Mouse (Mus musculus): ENCODE results near the gene Atp6v0a1. TPM values are rescaled to one million over a fixed set of nuclear protein-coding genes. Genes with fewer than 3 reads are reported as not detected.

Gene Atp6v0a1
- polyA plus RNA-seq, 1 experiment from 2014 or later, result 65.6 TPM

DNA sequence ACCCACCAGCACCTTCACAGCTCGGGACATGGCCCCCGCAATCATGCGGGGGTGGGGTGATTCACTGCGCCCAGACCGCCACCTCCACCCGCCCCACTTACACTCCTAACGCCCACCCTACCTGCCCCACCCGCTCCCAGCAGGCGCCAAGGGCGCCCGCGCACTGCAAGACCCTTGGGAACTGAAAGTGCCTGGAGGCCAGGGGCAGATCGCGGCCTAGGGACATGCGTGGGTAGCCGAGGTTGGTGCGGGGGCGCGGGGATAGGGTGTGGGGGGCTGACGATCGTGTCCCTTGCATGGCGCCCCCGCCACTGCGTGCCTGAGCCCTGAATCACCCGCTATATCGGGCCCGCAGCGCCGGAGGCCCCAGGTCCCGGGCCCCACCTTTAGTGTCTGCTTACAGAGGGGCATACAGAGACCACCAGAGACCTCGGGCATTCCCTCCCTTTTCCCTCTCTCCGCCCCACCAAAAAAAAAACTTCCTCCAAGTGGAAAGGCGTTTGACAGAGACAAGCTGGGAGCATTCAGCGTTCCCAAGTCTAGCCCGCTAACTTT lies 40.0 kb upstream of the Atp6v0a1 start:
- H3K4me3 ChIP-seq, result peak overlapping the region; percentile 36
- H3K4me2 ChIP-seq (replicated peaks), result peak overlapping the region; percentile 43
- H3K9me3 ChIP-seq, result no peaks in the 10 kb centered on the region
- no peak for ATAC-seq (ENCODE audit: low FRiP score, low read depth)
- H3K9ac ChIP-seq (replicated peaks), result 0 out of 2 replicates have a peak overlapping the region, but pooled peaks have one; percentile 1
- H3K27ac ChIP-seq (replicated peaks), result no peak overlapping the region
- peaks cover 91% of the 10 kb centered on the region for H3K27me3 ChIP-seq
- no peaks in the 10 kb centered on the region for H3K36me3 ChIP-seq
- WGBS, result 6% methylated on average over 35 of the region's 35 CpGs
- peaks cover 16% of the 10 kb centered on the region for H3K4me1 ChIP-seq

GRCm38 (mm10) chr11:100969744-100970556 lies 39.3 kb upstream of the Atp6v0a1 start:
- Histone ChIP-seq H3K9ac (replicated peaks) (0 out of 2 replicates have a peak overlapping the region, but pooled peaks have one; percentile 32), H3K27me3 (peaks cover 92% of the 10 kb centered on the region), H3K9me3 (no peaks in the 10 kb centered on the region), H3K27ac (replicated peaks) (no peak overlapping the region), H3K4me2 (replicated peaks) (peak overlapping the region; percentile 43), H3K36me3 (no peaks in the 10 kb centered on the region), H3K4me1 (peaks cover 16% of the 10 kb centered on the region), H3K4me3 (peak overlapping the region; percentile 36)
- no peak for ATAC-seq (ENCODE audit: low FRiP score, low read depth)
- WGBS, result 1% methylated on average over 65 of the region's 65 CpGs

DNA sequence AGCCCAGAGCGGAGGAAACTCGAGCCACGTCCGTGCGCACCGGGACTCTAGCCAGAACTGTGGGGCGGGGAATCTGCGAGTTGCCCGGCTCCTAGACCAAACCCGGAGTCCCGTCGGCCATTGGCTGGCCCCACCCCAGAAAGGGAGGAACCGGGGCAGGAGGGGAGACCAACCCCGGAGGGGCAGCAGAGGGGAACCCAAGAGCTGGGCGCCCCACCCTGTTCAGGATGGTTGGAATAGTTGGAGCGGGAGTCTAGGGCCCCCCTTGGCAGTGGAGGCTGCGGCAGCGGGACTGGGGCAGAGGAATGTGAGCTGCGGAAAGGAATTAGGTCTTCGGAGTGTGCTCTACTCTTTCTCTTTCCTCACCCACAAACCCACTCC lies 38.7 kb upstream of the Atp6v0a1 start, which contains the start of gene Cavin1:
Gene Cavin1 (minus strand): TSS at position 331 of the 381 bp plus-strand sequence.
- no peaks in the 10 kb centered on the region for H3K9me3 ChIP-seq
- no peak within 1 kb of the TSS for H3K27ac ChIP-seq (replicated peaks)
- peaks cover 16% of the 10 kb centered on the region for H3K4me1 ChIP-seq
- peak within 1 kb of the TSS; percentile 43 for H3K4me2 ChIP-seq (replicated peaks)
- H3K9ac ChIP-seq (replicated peaks), result 0 out of 2 replicates have a peak within 1 kb of the TSS, but pooled peaks have one; percentile 32
- H3K27me3 ChIP-seq, result peaks cover 92% of the 10 kb centered on the region
- no peak for ATAC-seq (ENCODE audit: low FRiP score, low read depth)
- H3K4me3 ChIP-seq, result peak within 1 kb of the TSS; percentile 36
- under 1% methylated on average over 19 of the region's 20 CpGs for WGBS
- H3K36me3 ChIP-seq, result no peaks in the 10 kb centered on the region

GRCm38 (mm10) chr11:100971455-100971854 lies 37.8 kb upstream of the Atp6v0a1 start:
- no peak overlapping the region for H3K9ac ChIP-seq (replicated peaks)

DNA sequence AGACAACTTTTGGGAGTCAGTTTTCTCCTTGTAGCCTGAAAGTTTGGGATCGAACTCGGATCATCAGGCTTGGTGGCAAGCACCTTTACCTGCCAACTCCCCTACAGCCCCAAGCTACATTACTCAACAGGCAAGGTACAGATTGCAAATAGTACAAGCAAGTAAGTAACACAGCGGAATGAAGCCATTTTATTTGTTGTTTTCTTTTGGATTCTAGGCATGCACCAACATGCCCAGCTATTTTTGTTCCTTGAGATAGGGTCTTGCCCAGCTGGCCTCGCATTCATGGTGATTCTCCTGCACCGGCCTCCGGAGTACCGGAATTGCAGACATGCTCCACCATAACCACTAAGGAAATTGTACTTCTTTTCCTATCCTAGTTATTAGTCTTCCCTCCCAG lies 36.0 kb upstream of the Atp6v0a1 start:
- 92% methylated on average over 7 of the region's 7 CpGs for WGBS
- no peak for ATAC-seq (ENCODE audit: low FRiP score, low read depth)
- Histone ChIP-seq H3K36me3 (no peaks in the 10 kb centered on the region), H3K27me3 (peaks cover 82% of the 10 kb centered on the region), H3K27ac (replicated peaks) (no peak overlapping the region), H3K4me3 (no peak overlapping the region), H3K9me3 (no peaks in the 10 kb centered on the region), H3K4me2 (replicated peaks) (no peak overlapping the region), H3K4me1 (peaks cover 16% of the 10 kb centered on the region), H3K9ac (replicated peaks) (no peak overlapping the region)

More at GRCm38 (mm10) chr11:100971455-100971854, 37.8 kb upstream of the Atp6v0a1 start:
- H3K4me1 ChIP-seq, result peaks cover 16% of the 10 kb centered on the region
- H3K4me2 ChIP-seq (replicated peaks), result no peak overlapping the region
- whole genome bisulfite sequencing, result 62% methylated on average over 10 of the region's 10 CpGs
- no peaks in the 10 kb centered on the region for H3K36me3 ChIP-seq
- ATAC-seq (ENCODE audit: low FRiP score, low read depth), result no peak
- H3K27me3 ChIP-seq, result peaks cover 89% of the 10 kb centered on the region
- no peaks in the 10 kb centered on the region for H3K9me3 ChIP-seq
- H3K27ac ChIP-seq (replicated peaks), result no peak overlapping the region
- H3K4me3 ChIP-seq, result no peak overlapping the region

DNA sequence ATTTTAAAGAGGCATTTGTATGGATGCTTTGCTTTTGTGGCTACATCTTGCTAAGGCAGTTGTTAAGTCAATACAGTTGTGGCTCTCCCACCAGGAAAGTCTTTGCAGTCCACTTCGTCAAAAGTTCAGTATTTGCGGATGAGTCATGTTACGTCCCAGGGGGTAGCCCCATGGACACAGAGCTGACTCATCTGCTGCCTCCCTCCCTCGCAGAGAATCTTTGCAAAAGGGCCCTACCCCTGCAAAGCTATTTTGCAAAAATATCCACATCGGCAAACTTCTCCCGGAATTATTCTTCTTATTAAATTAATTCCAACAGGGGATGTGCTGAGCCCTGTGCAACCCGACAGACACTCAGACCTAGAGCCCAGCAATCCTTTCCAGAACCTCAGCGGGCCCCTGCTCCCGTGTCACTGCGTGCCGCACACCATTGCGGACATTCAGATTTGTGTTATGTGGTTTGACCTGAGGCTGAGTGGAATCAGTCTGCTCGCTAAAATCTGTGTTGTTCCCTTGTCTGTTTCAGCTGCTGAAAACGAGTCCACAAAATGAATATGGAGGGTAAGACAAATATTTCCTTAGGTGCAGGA lies 34.8 kb upstream of the Atp6v0a1 start:
- Histone ChIP-seq H3K9ac (replicated peaks) (no peak overlapping the region), H3K36me3 (no peaks in the 10 kb centered on the region), H3K27ac (replicated peaks) (no peak overlapping the region), H3K9me3 (no peaks in the 10 kb centered on the region), H3K4me1 (peaks cover 12% of the 10 kb centered on the region), H3K27me3 (peaks cover 70% of the 10 kb centered on the region), H3K4me2 (replicated peaks) (no peak overlapping the region), H3K4me3 (no peak overlapping the region)
- 75% methylated on average over 14 of the region's 14 CpGs for WGBS
- no peak for ATAC-seq (ENCODE audit: low FRiP score, low read depth)

GRCm38 (mm10) chr11:100975241-100975640 lies 34.0 kb upstream of the Atp6v0a1 start:
- H3K9ac ChIP-seq (replicated peaks), result no peak overlapping the region
- H3K4me2 ChIP-seq (replicated peaks), result no peak overlapping the region
- no peaks in the 10 kb centered on the region for H3K36me3 ChIP-seq
- 69% methylated on average over 7 of the region's 7 CpGs for WGBS
- H3K4me1 ChIP-seq, result peaks cover 5% of the 10 kb centered on the region
- no peak overlapping the region for H3K4me3 ChIP-seq
- H3K27me3 ChIP-seq, result peaks cover 69% of the 10 kb centered on the region
- ATAC-seq (ENCODE audit: low FRiP score, low read depth), result no peak
- no peak overlapping the region for H3K27ac ChIP-seq (replicated peaks)
- H3K9me3 ChIP-seq, result no peaks in the 10 kb centered on the region

DNA sequence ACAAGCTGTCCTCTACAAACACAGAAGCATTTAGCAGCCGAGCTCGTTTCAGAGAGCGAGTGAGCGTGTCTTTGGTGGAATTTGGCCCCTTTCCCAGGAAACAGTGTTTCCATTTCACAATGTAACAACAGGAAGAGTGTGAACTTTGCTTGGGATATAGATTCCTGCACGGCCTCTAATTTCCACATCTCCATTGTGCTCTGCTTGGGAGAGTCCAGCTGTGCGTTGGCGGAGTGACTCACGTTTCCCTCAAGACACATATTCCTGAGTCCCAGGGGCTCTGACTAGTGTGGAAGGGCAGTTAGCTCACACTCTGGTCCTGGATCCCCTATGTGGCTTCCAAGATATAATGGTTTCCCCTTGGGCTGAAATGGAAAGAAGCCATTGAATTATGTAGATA lies 29.4 kb upstream of the Atp6v0a1 start:
- Histone ChIP-seq H3K4me3 (no peak overlapping the region), H3K9me3 (no peaks in the 10 kb centered on the region), H3K27ac (replicated peaks) (no peak overlapping the region), H3K36me3 (no peaks in the 10 kb centered on the region), H3K4me1 (0 out of 2 replicates have a peak, but pooled peaks cover 6% of the 10 kb centered on the region), H3K9ac (replicated peaks) (no peak overlapping the region), H3K27me3 (peaks cover 48% of the 10 kb centered on the region), H3K4me2 (replicated peaks) (no peak overlapping the region)
- 75% methylated on average over 8 of the region's 8 CpGs for WGBS
- ATAC-seq (ENCODE audit: low FRiP score, low read depth), result no peak

- no peaks in the 10 kb centered on the region for H3K36me3 ChIP-seq
- ATAC-seq (ENCODE audit: low FRiP score, low read depth), result no peak
- peaks cover 42% of the 10 kb centered on the region for H3K27me3 ChIP-seq
- no peak overlapping the region for H3K9ac ChIP-seq (replicated peaks)
- 0 out of 2 replicates have a peak, but pooled peaks cover 6% of the 10 kb centered on the region for H3K4me1 ChIP-seq
- H3K4me2 ChIP-seq (replicated peaks), result no peak overlapping the region
- H3K27ac ChIP-seq (replicated peaks), result no peak overlapping the region
- 70% methylated on average over 1 of the region's 1 CpGs for whole genome bisulfite sequencing
- H3K4me3 ChIP-seq, result no peak overlapping the region
- H3K9me3 ChIP-seq, result no peaks in the 10 kb centered on the region
Observed at GRCm38 (mm10) chr11:100980438-100980837, 28.8 kb upstream of the Atp6v0a1 start.

GRCm38 (mm10) chr11:100981236-100981635 lies 28.0 kb upstream of the Atp6v0a1 start:
- WGBS, result 71% methylated on average over 3 of the region's 3 CpGs
- H3K4me3 ChIP-seq, result no peak overlapping the region
- ATAC-seq (ENCODE audit: low FRiP score, low read depth), result no peak
- no peak overlapping the region for H3K9ac ChIP-seq (replicated peaks)
- H3K4me2 ChIP-seq (replicated peaks), result no peak overlapping the region
- no peaks in the 10 kb centered on the region for H3K9me3 ChIP-seq
- no peak overlapping the region for H3K27ac ChIP-seq (replicated peaks)
- H3K4me1 ChIP-seq, result 0 out of 2 replicates have a peak, but pooled peaks cover 6% of the 10 kb centered on the region
- H3K36me3 ChIP-seq, result no peaks in the 10 kb centered on the region
- H3K27me3 ChIP-seq, result peaks cover 37% of the 10 kb centered on the region

- no peaks in the 10 kb centered on the region for H3K36me3 ChIP-seq
- no peak overlapping the region for H3K9ac ChIP-seq (replicated peaks)
- H3K27ac ChIP-seq (replicated peaks), result no peak overlapping the region
- no peak overlapping the region for H3K4me3 ChIP-seq
- H3K4me1 ChIP-seq, result 0 out of 2 replicates have a peak, but pooled peaks cover 6% of the 10 kb centered on the region
- 11% methylated on average over 8 of the region's 8 CpGs for WGBS
- H3K4me2 ChIP-seq (replicated peaks), result no peak overlapping the region
- H3K9me3 ChIP-seq, result no peaks in the 10 kb centered on the region
- peaks cover 31% of the 10 kb centered on the region for H3K27me3 ChIP-seq
- ATAC-seq (ENCODE audit: low FRiP score, low read depth), result no peak
Observed at GRCm38 (mm10) chr11:100982087-100982486, 27.2 kb upstream of the Atp6v0a1 start.

Data from midbrain, embryonic 12.5 days (tissue).